Mouse (Mus musculus): ENCODE results near the gene Tmem114. TPM values are rescaled to one million over a fixed set of nuclear protein-coding genes. Genes with fewer than 3 reads are reported as not detected.

Tmem114 gene
- polyA plus RNA-seq, 1 experiment from 2014 or later: not detected

DNA sequence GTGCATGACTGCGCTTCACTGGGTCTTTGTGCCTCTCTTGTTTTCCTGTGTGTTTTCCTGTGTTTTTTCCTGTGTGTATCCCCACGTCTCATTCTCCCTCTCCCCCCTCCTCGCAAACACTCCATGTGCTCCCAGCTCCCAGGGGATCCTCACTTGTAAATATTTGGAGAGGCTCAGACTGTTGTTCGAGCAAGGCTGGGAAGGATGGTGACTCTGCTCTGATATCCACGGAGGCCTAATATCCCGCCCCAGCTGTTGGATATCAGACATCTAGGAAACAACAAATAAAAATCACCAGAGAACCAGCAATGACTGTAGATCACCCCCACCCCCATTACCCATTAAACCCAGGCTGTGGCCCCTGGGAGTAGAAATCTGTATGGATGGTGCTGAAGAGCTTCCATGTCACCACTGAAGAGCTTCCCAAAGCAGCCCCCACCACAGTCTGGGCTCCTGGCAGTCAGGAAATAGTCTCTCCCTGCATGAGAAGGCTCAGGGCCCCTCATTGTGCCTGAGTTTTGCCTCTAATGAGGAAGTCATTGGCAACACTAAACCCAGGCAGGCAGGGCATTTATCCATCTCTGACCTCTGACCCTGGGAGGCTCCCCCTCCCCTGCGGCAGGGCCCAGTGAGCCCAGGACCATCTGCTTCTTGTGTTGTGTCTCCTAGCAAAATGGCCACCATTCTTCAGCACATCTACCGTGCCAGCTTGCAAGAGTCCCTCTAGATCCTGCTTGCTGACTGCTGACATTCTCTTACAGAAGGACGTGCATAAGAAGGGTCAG lies 23.6 kb downstream of the Tmem114 start:
- WGBS: 57% methylated on average over 9 of the region's 9 CpGs
- H3K9me3 ChIP-seq (replicated peaks; ENCODE audit: low read length): no peaks in the 10 kb centered on the region
- H3K9ac ChIP-seq (ENCODE audit: low read depth, low read length): no peak overlapping the region
- no peak for TF ChIP-seq CTCF (IDR thresholded peaks at IDR 0.05; ENCODE audit: low read depth)
- no peak overlapping the region for H3K4me3 ChIP-seq (replicated peaks; ENCODE audit: low read depth, low read length)
- no peaks in the 10 kb centered on the region for H3K36me3 ChIP-seq (ENCODE audit: insufficient read depth, low read length)
- H3K27ac ChIP-seq: no peak overlapping the region
- H3K4me1 ChIP-seq (replicated peaks; ENCODE audit: insufficient read depth, low read length): no peaks in the 10 kb centered on the region
- ATAC-seq (replicated peaks; ENCODE audit: low FRiP score, low read depth) (no peak), DNase-seq (ENCODE audit: low spot score) (peak; percentile 61)
- no peaks in the 10 kb centered on the region for H3K27me3 ChIP-seq (ENCODE audit: insufficient read depth, low read length)
- H3K4me2 ChIP-seq (ENCODE audit: low read length): no peak overlapping the region

DNA sequence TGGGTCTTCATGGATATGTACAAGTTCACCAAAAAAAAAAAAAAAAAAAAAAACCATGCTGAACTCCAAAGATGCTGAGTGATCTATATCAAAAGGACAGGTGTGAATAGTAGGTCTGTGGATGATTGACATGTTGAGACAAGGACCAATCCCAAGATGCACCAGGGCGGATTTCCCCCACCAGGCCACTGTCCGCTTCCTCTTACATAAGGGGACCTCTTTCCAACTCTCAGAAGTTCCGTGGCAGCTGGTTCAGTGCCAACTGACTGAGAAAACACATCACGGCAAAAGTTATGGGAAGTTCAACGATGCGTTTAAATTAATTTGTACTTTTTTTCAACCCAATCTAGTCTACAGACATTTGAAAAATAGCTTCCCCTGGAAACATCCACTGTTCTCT lies 25.1 kb downstream of the Tmem114 start:
- H3K4me3 ChIP-seq (replicated peaks; ENCODE audit: low read depth, low read length): no peak overlapping the region
- 32% methylated on average over 6 of the region's 6 CpGs for WGBS
- DNase-seq (ENCODE audit: low spot score): no peak

DNA sequence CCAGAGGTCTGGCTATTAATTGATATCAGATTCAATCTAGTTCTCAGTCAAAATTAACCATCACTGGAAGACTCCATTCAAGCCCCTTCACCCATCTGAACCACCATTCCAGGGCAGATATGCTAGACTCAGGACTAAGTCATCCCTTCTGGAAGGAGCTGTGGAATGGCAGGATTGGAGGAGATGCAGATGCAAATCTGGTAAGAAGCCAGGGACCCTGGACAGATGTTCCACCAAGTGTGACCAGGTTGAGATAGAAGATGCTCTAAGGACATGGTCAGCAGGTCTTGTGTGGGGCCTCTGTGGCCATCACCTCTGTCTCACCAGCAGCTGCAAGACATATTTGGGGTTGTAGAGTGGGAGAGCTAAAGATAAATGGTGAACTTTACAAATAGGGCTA lies 30.0 kb downstream of the Tmem114 start:
- no peak overlapping the region for H3K27ac ChIP-seq
- no peaks in the 10 kb centered on the region for H3K4me1 ChIP-seq (replicated peaks; ENCODE audit: insufficient read depth, low read length)
- H3K27me3 ChIP-seq (ENCODE audit: insufficient read depth, low read length): no peaks in the 10 kb centered on the region
- H3K9me3 ChIP-seq (replicated peaks; ENCODE audit: low read length): no peaks in the 10 kb centered on the region
- ATAC-seq (replicated peaks; ENCODE audit: low FRiP score, low read depth) (no peak), DNase-seq (ENCODE audit: low spot score) (no peak)
- TF ChIP-seq CTCF (IDR thresholded peaks at IDR 0.05; ENCODE audit: low read depth): no peak
- H3K4me2 ChIP-seq (ENCODE audit: low read length): no peak overlapping the region
- no peak overlapping the region for H3K9ac ChIP-seq (ENCODE audit: low read depth, low read length)
- no peak overlapping the region for H3K4me3 ChIP-seq (replicated peaks; ENCODE audit: low read depth, low read length)
- no peaks in the 10 kb centered on the region for H3K36me3 ChIP-seq (ENCODE audit: insufficient read depth, low read length)

More for the DNA sequence above, 25.1 kb downstream of the Tmem114 start:
- no peak for ATAC-seq (replicated peaks; ENCODE audit: low FRiP score, low read depth)
- Histone ChIP-seq H3K9me3 (replicated peaks; ENCODE audit: low read length) (no peaks in the 10 kb centered on the region), H3K9ac (ENCODE audit: low read depth, low read length) (no peak overlapping the region), H3K36me3 (ENCODE audit: insufficient read depth, low read length) (no peaks in the 10 kb centered on the region), H3K27me3 (ENCODE audit: insufficient read depth, low read length) (no peaks in the 10 kb centered on the region), H3K4me2 (ENCODE audit: low read length) (no peak overlapping the region), H3K4me1 (replicated peaks; ENCODE audit: insufficient read depth, low read length) (no peaks in the 10 kb centered on the region), H3K27ac (no peak overlapping the region)
- TF ChIP-seq CTCF (IDR thresholded peaks at IDR 0.05; ENCODE audit: low read depth): no peak

DNA sequence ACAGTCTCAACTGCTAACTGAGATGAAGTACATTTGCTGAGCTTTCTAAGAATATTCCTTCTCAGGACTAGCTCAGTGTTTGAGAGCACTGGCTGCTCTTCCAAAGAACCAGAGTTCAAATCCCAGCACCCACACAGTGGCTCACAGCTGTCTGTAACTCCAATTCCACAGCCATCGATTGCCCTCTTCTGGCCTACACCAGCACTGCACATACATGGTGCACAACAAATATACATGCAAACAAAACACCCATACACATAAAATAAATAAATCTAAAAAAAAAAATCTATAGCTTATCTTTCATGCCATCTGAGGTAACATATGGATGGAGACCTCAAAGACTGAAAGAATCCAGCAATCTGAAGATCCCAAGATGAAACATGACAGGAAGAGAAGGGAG lies 36.4 kb downstream of the Tmem114 start:
- Histone ChIP-seq H3K4me3 (replicated peaks; ENCODE audit: low read depth, low read length) (no peak overlapping the region), H3K4me2 (ENCODE audit: low read length) (no peak overlapping the region), H3K36me3 (ENCODE audit: insufficient read depth, low read length) (no peaks in the 10 kb centered on the region), H3K9ac (ENCODE audit: low read depth, low read length) (no peak overlapping the region), H3K27me3 (ENCODE audit: insufficient read depth, low read length) (no peaks in the 10 kb centered on the region), H3K27ac (no peak overlapping the region), H3K9me3 (replicated peaks; ENCODE audit: low read length) (no peaks in the 10 kb centered on the region), H3K4me1 (replicated peaks; ENCODE audit: insufficient read depth, low read length) (no peaks in the 10 kb centered on the region)
- WGBS: 91% methylated on average over 1 of the region's 1 CpGs
- no peak for ATAC-seq (replicated peaks; ENCODE audit: low FRiP score, low read depth)
- DNase-seq (ENCODE audit: low spot score): no peak
- TF ChIP-seq CTCF (IDR thresholded peaks at IDR 0.05; ENCODE audit: low read depth): no peak

GRCm38 (mm10) chr16:8386386-8386785 lies 38.5 kb downstream of the Tmem114 start:
- TF ChIP-seq CTCF (IDR thresholded peaks at IDR 0.05; ENCODE audit: low read depth): no peak
- Histone ChIP-seq H3K4me3 (replicated peaks; ENCODE audit: low read depth, low read length) (no peak overlapping the region), H3K27me3 (ENCODE audit: insufficient read depth, low read length) (no peaks in the 10 kb centered on the region), H3K9me3 (replicated peaks; ENCODE audit: low read length) (no peaks in the 10 kb centered on the region), H3K27ac (no peak overlapping the region), H3K9ac (ENCODE audit: low read depth, low read length) (no peak overlapping the region), H3K4me2 (ENCODE audit: low read length) (no peak overlapping the region), H3K36me3 (ENCODE audit: insufficient read depth, low read length) (no peaks in the 10 kb centered on the region), H3K4me1 (replicated peaks; ENCODE audit: insufficient read depth, low read length) (no peaks in the 10 kb centered on the region)
- DNase-seq (ENCODE audit: low spot score): no peak
- WGBS: 78% methylated on average over 6 of the region's 6 CpGs
- ATAC-seq (replicated peaks; ENCODE audit: low FRiP score, low read depth): no peak

DNA sequence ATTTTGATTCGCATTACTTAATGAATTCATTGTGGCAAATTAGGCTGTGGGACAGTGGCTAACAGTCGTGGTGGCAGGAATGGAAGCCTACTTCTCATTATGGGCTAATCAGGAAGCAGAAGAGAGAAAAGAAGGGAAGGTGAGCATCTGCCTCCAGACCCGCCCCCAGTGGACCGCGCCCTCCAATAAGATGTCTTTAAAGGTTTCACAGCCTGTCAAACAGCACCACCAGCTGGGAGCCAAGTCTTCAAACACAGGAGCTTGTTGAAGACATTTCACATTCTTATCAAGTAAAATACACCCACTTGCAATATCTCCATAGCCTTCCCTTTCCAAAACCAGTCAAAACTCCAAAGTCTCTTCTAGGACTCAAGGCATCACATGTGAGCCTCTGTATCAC lies 39.3 kb downstream of the Tmem114 start:
- Histone ChIP-seq H3K36me3 (ENCODE audit: insufficient read depth, low read length) (no peaks in the 10 kb centered on the region), H3K4me2 (ENCODE audit: low read length) (no peak overlapping the region), H3K27me3 (ENCODE audit: insufficient read depth, low read length) (no peaks in the 10 kb centered on the region), H3K27ac (no peak overlapping the region), H3K9me3 (replicated peaks; ENCODE audit: low read length) (no peaks in the 10 kb centered on the region), H3K9ac (ENCODE audit: low read depth, low read length) (no peak overlapping the region), H3K4me1 (replicated peaks; ENCODE audit: insufficient read depth, low read length) (no peaks in the 10 kb centered on the region), H3K4me3 (replicated peaks; ENCODE audit: low read depth, low read length) (no peak overlapping the region)
- TF ChIP-seq CTCF (IDR thresholded peaks at IDR 0.05; ENCODE audit: low read depth): peak; percentile 27; the same call in 1 of the 2 replicates
- WGBS: 73% methylated on average over 5 of the region's 5 CpGs
- no peak for DNase-seq (ENCODE audit: low spot score)
- no peak for ATAC-seq (replicated peaks; ENCODE audit: low FRiP score, low read depth)

- H3K4me2 ChIP-seq (ENCODE audit: low read length): no peak overlapping the region
- peak overlapping the region; percentile 31 for H3K27ac ChIP-seq
- no peak overlapping the region for H3K4me3 ChIP-seq (replicated peaks; ENCODE audit: low read depth, low read length)
- 58% methylated on average over 10 of the region's 10 CpGs for WGBS
- no peak; the same call in 1 of the 2 replicates for ATAC-seq (replicated peaks; ENCODE audit: low FRiP score, low read depth)
- DNase-seq (ENCODE audit: low spot score): no peak
- TF ChIP-seq CTCF (IDR thresholded peaks at IDR 0.05; ENCODE audit: low read depth): no peak
- no peaks in the 10 kb centered on the region for H3K27me3 ChIP-seq (ENCODE audit: insufficient read depth, low read length)
- no peaks in the 10 kb centered on the region for H3K36me3 ChIP-seq (ENCODE audit: insufficient read depth, low read length)
- H3K9me3 ChIP-seq (replicated peaks; ENCODE audit: low read length): no peaks in the 10 kb centered on the region
- H3K4me1 ChIP-seq (replicated peaks; ENCODE audit: insufficient read depth, low read length): no peaks in the 10 kb centered on the region
- no peak overlapping the region for H3K9ac ChIP-seq (ENCODE audit: low read depth, low read length)
Observed at GRCm38 (mm10) chr16:8384772-8385171, 40.2 kb downstream of the Tmem114 start.
